Mouse (Mus musculus): ENCODE measurements around the gene Chodl. TPM values are rescaled to one million over a fixed set of nuclear protein-coding genes. Genes with fewer than 3 reads are reported as not detected.

Gene Chodl
- polyA plus RNA-seq, 1 experiment = 0.17 TPM

GRCm38 (mm10) chr16:78976384-78976783 is 45.6 kb downstream of the Chodl start:
- WGBS = 72% methylated on average over 8 of the region's 8 CpGs
- Histone ChIP-seq H3K4me1 (ENCODE audit: control insufficient read depth, insufficient read depth, low read length) (no peaks in the 10 kb centered on the region), H3K4me3 (replicated peaks; ENCODE audit: extremely low read depth, low read depth, low read length) (no peak overlapping the region)
- no peak for DNase-seq
- TF ChIP-seq CTCF (IDR thresholded peaks at IDR 0.05; ENCODE audit: insufficient read depth, low read length) = no peak
- TF ChIP-seq POLR2A (IDR thresholded peaks at IDR 0.05; ENCODE audit: borderline replicate concordance, extremely low read depth, low read depth, low read length) = no peak

Other genes with a start within 250 kb of the Chodl start
- gene Tmprss15, start 160.1 kb downstream of the Chodl start, polyA plus RNA-seq (2012; rRNA removed) = not detected in 2 replicates

Data from lung, adult 2 months (tissue).